Mouse (Mus musculus): ENCODE measurements around the gene Bcl6. TPM values are rescaled to one million over a fixed set of nuclear protein-coding genes. Genes with fewer than 3 reads are reported as not detected.

Bcl6 gene
- total RNA-seq, 2 experiments from 2014 or later = 30.2 to 31.3 TPM

DNA sequence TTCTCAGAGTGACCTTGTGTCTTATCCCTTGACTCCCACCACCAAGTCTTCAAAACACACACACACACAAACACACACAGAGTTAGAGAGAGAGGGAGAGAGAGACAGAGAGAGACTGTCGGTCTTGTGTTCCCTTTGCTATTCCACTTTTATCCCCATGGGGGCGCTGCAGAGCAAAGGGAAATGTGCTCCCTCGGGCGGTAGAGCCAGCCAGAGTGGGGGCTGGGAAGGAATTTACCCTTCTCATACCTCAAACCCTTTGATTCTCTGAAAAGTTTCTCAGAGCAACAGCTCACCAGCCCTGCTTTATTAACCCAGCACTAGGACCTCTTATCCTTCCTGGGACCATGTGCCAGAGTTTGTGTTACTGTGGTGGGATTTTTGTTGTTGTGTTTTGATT, 2.5 kb upstream of the Bcl6 start:
- DNase-seq (ENCODE audit: low spot score in 2 of 2) = peak; percentile 87 to 89

DNA sequence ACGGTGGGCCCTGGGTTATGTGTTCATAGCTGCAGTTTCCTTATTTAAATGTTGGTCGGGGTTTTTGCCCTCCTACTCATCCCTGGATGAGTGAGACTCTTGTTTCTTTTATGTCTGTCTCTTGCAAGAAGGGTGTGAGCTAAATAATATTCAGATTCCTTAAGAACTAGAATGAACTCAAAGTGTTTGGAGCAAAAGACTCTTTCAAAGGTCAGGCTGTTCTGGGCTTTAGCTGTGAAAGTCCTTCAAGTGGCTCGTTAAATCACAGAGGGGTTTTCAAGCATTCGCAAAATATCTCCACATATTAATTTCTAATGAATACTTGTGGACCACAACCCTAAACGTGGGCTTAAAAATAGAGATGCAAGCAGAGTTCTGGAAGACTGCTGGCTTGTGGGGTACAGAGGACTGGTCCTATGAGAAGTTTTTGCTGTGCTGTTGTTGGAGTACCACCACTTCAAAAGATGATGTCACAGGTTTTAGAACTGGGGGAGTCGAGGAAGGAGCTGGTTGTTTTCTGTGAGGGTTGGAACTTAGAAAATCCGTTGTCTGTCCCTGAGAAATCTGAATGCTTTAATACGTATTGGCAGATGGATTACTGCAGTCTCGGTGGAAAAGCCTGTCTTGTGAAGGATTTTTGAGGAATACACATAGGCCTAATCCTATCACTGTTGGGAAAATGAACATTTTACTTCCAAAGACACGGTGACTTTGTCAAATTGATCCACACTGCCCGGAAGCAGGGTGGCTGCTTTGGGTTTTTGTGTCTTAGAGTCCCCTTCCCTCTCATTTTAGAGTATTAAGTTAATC, 1.7 kb upstream of the Bcl6 start:
- no peak for DNase-seq (ENCODE audit: low spot score in 2 of 2)

DNA sequence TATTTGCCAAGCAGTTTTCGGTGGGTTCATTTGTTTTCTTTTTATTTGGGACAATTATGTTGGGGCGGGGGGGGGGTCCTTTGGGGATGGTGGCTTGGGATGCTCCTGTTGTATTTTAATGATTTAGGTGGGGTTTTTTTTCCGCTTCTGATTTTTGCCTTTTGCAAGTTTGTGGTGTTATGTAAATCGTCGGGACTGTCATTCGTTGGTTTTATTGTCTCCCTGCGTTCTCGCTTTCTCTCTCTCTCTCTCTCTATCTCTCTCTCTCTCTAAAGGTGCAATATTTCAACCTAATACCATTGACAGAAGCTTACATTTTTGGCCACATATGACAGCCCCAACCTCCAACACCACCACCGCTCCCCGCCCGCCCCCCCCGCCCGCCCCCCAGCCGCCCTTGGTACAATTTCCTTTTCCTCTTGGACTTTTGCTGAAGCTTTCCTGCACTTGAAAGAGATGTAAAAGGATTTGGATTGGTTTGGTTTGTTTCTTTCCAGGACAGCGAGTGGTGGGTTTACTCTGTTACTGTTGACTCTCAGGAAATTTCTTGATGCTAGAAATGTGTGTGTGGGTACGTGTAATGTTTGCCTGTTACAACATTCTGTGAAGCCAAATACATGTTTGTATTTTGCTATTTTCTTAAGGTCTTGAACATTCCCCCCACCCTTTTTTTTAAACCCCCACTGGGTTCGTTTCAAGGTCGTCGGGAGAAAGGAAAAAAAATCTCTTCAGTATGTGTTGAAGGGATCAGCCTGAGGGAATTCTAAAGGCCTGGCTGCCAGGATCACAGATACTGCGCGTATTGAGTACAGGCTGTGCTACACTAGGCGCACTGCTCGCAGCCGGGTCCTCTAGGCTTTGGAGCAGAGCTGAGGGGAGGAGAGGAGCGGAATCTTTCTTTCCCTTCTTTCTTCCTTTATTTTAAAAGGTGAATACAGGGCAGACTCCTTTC, 833 bp upstream of the Bcl6 start:
- DNase-seq (ENCODE audit: low spot score in 2 of 2) = no peak

DNA sequence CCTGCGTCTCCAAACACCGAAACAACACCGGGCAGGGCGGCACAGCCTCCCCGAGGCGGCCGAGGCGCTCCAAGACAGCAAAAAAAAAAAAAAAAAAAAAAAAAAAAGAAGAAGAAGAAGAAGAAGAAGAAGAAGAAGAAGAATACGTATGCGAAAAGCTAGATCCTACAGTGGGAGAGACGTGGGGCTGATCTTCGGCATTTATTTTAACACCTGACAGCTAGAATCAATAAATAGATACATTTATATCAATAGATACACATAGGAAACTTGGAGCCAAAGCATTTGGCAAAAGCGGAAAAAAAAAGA, 541 bp downstream of the Bcl6 start:
- DNase-seq (ENCODE audit: low spot score in 2 of 2) = no peak

DNA sequence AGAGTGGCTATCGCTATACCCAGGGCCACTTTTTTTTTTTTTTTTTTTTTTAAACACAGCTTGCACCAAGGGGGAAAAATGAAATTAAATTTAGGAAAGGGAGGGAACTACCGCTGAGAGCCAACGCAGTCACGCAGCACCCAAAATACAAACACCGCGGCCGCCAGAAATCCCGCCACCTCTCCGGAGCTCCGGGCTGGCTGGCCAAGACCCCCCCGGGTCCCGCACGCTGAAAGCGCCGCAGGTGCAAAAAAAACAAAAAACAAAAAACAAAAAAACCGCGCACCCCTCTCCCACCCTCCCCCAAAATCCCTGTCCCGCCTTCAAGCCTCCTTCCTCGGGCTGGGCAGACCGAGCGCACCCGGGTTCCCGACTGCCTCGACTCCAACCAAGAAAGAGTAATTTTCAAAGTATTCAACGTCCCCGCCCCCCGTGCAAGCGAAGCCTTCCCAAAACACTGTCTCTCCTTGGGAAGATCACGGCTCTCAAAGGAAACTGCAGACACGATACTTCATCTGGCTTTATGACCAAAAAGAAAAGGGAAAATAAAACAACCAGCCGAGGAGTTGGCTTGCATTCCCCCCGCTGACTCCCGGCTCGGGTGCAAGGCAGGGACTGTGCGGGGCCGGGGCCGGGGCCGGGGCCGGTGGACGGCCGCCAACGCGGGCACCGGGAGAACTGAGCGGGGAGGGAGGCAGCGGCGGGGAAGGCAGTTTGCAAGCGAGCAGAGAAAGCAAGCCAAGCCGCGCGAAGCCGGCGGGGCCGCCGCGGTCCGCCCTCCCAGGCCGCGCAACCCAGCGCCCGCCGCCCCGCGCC, 1.1 kb downstream of the Bcl6 start:
- peak in 1 of 2 experiments; percentile 37 for DNase-seq (ENCODE audit: low spot score in 2 of 2)

DNA sequence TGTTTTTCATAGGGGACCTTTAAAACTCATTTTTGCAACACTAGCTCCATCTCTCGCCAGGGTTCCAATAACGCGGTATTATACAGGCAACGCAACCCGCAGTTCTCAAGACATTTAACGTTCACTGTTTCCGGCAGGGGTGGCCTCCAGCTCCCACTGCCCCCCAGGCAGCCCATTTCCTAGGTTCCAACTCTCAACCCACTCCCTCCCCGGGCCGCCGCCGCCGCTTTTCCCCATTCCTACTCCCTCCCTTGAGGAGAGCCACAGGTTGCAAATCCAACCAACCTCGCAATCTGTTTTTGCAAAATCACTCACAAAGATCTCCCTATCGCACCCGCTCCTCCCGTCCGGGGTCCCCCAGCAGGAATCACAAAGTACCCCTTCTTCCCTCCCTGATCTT, 1.8 kb downstream of the Bcl6 start:
- DNase-seq (ENCODE audit: low spot score in 2 of 2) = no peak

DNA sequence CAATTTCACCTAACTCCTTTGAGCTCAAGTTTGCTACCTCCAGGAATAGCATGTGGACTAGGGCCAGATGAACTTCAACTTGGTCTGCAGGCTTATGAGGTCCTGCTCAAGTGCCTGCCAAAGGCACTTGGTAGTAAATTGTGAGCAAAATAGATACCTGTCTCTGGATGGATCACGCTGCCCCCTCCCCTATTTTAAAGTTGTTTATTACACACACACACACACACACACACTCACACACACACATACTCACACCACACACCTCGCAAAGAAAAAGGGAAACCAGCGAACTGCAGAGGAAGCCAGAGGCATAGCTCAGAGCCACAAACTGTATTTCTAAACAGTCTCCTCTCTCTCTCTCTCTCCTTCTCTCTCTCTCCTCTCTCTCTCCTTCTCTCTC, 2.5 kb downstream of the Bcl6 start:
- no peak for DNase-seq (ENCODE audit: low spot score in 2 of 2)

DNA sequence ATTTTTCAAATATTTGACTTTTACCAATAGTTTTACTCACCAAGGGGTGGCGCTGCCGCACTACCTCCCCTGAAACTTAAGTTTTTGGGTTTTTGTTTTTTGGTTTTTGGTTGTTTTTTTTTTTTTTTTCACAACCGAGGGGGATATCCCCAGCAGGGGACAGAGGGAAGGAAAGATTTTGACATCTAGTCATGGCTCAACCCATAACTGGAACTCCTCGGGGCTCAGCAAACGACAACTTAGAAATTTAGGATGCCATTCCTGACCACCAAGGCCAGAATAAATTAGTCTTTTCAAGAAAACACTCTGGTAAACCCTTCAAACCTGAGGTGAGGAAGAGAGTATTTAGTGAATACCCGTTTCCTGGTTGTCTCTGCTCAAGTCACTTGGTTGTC, 3.2 kb downstream of the Bcl6 start:
- DNase-seq (ENCODE audit: low spot score in 2 of 2) = no peak

DNA sequence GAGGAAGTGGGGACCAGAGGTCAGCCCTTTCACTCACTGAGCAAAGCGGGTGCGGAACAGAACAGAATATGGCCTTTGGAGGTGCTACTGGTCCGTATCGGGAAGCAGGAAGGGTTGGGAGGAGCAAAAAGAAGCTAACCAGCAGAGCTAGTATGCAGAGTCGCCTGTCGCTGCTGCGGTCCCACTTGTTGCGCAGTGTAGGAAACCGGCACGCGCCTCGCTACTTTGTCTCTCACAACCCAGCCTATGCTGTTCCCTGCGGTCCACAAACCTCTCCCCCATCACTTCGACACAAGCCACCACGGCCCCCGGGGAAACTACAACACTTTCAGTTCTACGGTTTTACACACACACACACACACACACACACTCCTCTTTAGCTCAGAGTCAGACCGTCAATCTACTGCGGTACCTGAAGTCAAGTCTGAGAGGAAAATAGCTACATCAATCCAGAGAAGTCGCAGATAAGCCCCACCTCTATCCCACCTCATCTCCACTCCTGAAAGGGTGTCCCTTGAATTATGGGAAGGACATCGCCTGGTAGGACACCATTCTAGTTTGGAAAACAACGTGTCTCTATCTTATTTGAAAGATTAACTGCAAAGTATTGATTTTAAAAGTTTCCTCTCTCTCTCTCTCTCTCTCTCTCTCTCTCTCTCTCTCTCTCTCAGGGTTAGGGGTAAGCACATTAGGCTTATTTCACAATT, 3.7 kb downstream of the Bcl6 start:
- DNase-seq (ENCODE audit: low spot score in 2 of 2) = no peak

DNA sequence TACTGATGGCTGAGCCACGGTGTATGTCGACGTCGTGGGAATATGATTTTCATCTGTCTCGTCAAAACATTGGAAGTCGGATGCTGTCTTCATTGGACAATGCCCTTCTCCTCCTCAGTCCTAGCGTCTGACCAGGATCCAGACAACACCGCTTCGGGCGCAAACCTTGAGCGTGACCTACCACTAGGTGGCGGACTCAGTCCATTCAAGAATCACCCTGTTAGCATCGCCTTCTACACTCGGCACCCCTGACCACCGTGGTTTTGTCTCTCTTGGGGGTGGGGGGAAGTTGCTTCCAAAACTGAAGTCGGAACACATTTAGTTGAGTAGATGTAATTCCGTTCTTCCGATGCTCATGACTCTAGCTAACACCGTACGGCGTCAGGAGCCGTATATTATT, 4.5 kb downstream of the Bcl6 start:
- peak; percentile 74 to 83 for DNase-seq (ENCODE audit: low spot score in 2 of 2)

DNA sequence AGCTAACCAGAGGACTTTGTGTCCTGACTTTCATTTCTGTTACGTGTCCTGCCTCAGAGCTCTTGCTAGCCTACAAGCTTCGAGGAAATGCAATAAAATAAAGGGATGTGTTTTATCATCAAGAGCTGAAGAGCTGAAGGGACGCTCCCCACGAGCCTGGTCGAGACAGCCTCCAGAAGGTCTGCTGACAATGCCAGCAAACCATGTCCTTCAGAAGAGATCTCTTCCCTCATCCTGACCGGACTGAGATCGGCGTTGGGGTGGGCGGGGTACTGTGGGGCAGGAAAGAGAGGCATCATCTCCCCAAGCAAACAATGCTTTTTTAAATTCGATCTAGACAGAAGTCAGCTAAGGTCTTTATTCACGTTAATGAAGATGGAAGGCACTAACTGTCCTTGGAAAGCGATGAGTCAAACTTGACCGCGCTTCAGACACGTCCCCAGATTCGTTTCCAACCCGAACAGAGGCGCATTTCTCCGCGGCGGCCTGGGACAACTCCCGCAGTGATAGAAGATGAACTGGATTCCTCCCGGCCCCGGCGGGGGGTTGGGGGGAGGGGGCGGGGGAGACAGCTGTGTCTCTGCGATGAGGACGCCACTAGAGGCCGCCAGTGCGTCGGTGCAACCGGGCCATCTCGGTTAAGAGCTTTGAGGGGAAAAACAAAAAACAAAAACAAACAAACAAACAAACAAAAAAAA, 5.6 kb downstream of the Bcl6 start:
- peak; percentile 42 to 70 for DNase-seq (ENCODE audit: low spot score in 2 of 2)

DNA sequence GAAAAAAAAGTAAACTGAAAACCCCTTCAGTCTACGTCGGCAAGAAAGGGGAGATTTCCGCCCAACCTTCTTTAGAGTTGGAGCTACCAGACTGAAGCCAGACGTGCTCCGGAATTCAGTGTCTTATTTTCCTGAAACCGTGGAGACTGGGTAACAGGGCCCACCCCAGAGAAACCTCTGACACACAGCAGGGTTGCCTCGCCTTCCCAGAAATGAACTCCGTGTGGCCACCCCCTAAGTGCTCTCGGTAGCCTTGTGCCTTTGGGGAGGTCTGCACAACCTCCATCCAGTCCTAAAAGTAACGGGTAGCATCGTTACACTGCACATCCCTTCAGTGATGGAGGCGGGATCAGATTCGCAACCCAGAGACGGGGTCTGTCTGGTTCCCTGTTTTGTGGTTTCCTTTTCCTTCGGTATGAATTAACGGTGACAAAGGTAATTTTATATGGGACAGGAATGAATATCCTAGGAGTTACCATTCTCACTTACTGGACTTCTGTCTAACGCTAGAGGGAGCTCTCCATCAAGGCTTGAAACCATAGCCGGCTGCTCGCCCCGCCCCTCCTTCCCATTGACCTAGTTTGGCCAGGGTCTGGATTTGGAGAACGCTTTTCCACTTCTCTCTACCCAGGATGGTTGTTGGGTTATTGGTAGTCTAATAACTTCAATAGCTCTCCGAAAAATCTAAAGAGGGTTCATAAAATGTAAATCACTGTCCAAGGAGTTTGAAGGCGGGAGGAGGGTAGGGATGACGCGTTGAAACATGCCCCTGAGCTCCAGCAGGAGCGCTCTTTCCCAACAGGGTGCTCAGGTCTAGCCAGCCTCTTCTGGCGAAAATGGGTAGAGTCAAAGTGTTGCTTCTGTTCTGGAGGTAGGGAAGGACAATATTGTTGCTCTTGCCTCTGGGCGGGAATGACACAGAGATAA, 6.5 kb downstream of the Bcl6 start:
- peak in 1 of 2 experiments; percentile 66 for DNase-seq (ENCODE audit: low spot score in 2 of 2)

DNA sequence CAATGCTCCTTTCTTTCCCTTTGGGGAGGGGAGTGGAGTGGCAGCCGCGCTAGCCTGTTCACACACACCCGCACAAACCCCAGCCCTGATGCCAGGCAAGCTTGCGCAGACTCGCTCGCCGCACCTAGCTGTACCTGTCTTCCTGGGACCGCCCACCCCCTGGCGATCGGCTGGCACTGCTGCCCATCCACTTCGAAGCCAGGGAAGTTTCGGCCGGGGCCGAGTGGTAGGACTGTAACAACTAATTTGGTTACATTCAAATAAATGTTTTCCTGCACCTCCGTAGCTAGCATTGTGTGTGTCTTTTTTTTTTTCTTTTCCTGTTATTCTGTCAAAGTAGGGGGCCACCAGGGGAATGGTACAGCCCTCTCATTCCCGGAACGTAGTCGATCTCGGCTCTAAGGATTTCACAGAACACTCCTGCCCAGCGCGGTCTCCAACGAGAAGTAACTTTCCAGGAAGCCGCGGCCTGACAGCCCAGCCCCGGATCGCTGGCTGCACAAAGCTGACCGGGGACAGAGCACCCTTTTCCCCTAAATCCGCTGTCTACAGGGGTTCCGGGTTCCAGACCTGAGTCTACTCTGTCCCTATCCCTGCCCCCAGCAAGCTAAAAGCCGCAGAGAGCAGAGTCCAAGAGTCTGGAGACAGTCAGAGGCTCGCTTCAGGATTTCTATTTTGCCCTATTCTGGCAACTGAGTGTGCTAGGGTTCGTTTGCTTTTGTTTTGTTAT, 7.5 kb downstream of the Bcl6 start:
- DNase-seq (ENCODE audit: low spot score in 2 of 2) = no peak

DNA sequence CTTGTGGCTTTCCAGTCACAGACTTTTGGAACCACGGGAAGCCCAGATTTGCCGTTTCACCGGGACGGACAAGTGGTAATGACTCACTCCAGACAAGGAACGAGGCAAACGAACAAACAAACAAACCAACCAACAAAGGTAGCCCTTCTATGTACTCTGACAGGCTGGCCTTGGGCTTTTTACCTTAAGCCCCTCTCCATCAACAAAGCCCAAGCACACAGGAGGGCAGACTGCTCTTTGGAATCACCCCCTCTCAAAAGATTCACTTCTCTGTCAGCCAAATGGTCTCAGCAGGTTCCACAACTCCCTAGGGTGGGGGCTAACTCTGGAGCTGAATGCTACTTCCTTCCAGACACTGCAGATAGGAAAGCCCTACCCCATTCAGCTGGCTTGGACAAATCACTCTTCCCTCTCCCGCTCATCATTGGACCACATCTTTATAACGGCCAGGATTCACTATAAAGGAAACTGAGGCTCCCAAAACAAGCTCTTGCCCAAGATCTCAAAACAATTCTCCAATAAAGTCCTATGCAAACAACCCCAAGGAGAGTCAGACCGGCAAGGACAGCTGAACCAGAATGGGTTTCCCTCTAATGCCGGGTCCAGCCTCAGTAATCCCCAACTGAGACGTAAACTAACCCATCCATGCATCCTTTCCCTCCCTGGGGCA, 8.3 kb downstream of the Bcl6 start:
- DNase-seq (ENCODE audit: low spot score in 2 of 2) = no peak

DNA sequence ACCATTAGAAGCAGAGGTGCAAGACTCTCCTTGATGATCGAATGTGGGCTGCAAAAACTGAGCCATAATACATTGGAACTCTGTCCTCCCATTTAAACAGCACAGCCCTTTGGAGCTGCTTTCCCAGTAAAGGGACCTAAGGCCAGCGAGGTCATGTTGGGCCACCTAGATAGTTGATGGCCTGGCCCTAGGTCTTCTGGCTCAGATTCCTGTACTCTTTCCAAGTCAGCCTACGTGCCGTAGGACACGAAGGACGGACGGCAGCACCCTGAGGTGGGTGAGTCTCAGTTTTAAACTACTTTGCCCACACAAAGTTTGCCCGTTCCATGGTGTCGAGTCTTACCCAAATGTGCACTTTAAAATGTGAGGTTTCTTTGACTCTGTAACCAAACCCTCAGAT, 9.2 kb downstream of the Bcl6 start:
- DNase-seq (ENCODE audit: low spot score in 2 of 2) = no peak

DNA sequence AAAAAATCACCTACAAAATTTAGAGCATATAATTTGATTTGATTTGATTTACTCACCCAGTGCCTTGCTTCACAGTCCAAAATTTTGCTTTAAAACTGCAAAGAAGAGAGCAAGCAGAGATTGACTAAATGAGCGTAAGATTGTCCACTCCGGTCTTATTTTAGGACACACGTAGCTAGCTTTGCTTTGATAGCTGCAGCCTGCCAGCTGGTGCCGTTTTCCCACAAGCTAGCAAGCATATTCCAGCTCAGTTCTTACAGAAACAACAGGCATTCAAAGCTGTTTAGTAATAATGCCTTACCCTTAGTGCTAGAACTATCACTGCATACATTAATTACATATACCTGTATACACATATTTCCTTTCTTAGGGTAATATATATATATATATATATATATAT, 10.2 kb downstream of the Bcl6 start:
- DNase-seq (ENCODE audit: low spot score in 2 of 2) = no peak

DNA sequence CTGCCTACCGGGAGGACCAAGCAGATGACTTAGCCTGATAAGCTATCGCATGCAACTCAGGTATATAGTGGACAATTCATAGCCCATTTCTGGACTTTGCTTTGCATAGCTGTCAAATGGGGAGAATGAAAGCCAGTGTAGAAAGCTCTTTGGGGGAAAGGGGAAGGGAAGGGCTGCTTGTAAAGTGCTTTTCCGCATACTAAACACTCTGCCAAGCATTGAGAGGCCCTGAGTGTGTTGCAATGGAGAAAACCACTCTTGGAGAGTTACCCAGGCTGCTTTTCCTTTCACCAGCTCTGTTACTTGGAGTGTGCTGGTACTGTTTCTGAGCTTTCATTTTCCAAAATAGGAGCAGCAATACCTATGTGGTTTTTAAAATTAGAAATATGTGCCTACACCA, 10.9 kb downstream of the Bcl6 start:
- DNase-seq (ENCODE audit: low spot score in 2 of 2) = no peak

DNA sequence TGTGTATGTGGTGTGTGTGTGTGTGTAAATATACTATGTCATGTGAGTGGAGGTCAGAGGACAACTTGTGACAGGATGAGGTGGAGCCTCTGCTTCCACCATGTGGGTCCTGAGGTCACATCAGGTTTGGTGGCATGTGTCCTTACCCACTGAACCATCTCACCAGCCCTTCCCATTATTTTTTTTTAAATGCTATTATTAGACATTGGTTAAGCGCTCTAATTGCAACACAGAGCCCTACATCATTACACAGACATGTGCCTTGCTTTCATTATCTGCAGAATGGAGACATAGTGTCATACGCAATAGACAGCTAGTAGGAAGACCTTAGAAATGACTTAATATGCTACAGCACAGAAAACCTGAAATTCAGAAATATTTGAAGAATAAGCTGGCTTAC, 12.5 kb downstream of the Bcl6 start:
- DNase-seq (ENCODE audit: low spot score in 2 of 2) = no peak
